Mouse (Mus musculus) midbrain, embryonic 11.5 days (tissue): ENCODE measurements around the gene B230217C12Rik. TPM values are rescaled to one million over a fixed set of nuclear protein-coding genes. Genes with fewer than 3 reads are reported as not detected.

Experiments
- ATAC-seq: fragments of 200-750 bp; cut with Nextera tagmentation; 2 replicates; pipeline ENCODE4 v1.8.0; 2017; ENCODE audit warnings: moderate TSS enrichment, moderate library complexity; ENCODE audit not compliant: low FRiP score
- DNase-seq: peaks from one replicate; pipeline ENCODE4 v3.0.0; 2015; ENCODE audit warnings: low spot score; ENCODE audit errors: missing footprints
- H3K27ac ChIP-seq: fragments of 300-500 bp; sonication (generic); 2 replicates; pipeline ENCODE4 v1.5.1; 2014; ENCODE audit warnings: low read depth, low read length
- H3K27me3 ChIP-seq: fragments of 300-500 bp; sonication (generic); 2 replicates; pipeline ENCODE4 v1.6.1; 2014; ENCODE audit warnings: mild to moderate bottlenecking, low read length, moderate library complexity, mixed read lengths; ENCODE audit not compliant: control insufficient read depth, insufficient read depth
- H3K36me3 ChIP-seq: fragments of 300-500 bp; sonication (generic); 2 replicates; pipeline ENCODE4 v1.6.1; 2014; ENCODE audit warnings: mild to moderate bottlenecking, low read length, moderate library complexity, mixed read lengths; ENCODE audit not compliant: control insufficient read depth, insufficient read depth
- H3K4me1 ChIP-seq: fragments of 300-500 bp; sonication (generic); 2 replicates; pipeline ENCODE4 v1.6.1; 2014; ENCODE audit warnings: low read length; ENCODE audit not compliant: control insufficient read depth, insufficient read depth
- H3K4me2 ChIP-seq: fragments of 300-500 bp; sonication (generic); 2 replicates; pipeline ENCODE4 v1.6.1; 2014; ENCODE audit warnings: mild to moderate bottlenecking, moderate library complexity
- H3K4me3 ChIP-seq: fragments of 300-500 bp; sonication (generic); 2 replicates; pipeline ENCODE4 v1.5.1; 2014; ENCODE audit warnings: low read depth, low read length
- H3K9ac ChIP-seq: fragments of 300-500 bp; sonication (generic); 2 replicates; pipeline ENCODE4 v1.6.1; 2014; ENCODE audit warnings: low read length
- H3K9me3 ChIP-seq: fragments of 300-500 bp; sonication (generic); 2 replicates; pipeline ENCODE4 v1.6.1; 2016; ENCODE audit warnings: low read length; ENCODE audit not compliant: control insufficient read depth
- WGBS: fragments of 180-500 bp; shearing (Covaris S2); extraction: QIAGEN DNeasy Blood & Tissue Kit; methylation state at CpG from one replicate; pipeline ENCODE4 v1.1.7; 2014; 5-methylcytosine and 5-hydroxymethylcytosine counted together
- polyA plus RNA-seq: library from polyadenylated mRNA; unstranded; fragments of >200 nt; fragmentation: Nextera tagmentation; extraction: Ambion mirVana; gene quantifications from 2 replicates; pipeline ENCODE4 v1.2.1, GENCODE M21; 2014

B230217C12Rik gene
- polyA plus RNA-seq, 1 experiment from 2014 or later: 17.3 TPM

- peak overlapping the region; percentile 45; the same call in 1 of the 2 replicates for H3K9ac ChIP-seq
- no peak overlapping the region for H3K4me3 ChIP-seq
- ATAC-seq (peak; percentile 45), DNase-seq (peak; percentile 91)
- H3K27me3 ChIP-seq: no peaks in the 10 kb centered on the region
- peaks cover 69% of the 10 kb centered on the region for H3K4me1 ChIP-seq
- H3K27ac ChIP-seq: peak overlapping the region; percentile 76
- H3K36me3 ChIP-seq: no peaks in the 10 kb centered on the region
- H3K4me2 ChIP-seq: peak overlapping the region; percentile 34; the same call in 1 of the 2 replicates
- no peaks in the 10 kb centered on the region for H3K9me3 ChIP-seq
- WGBS: 55% methylated on average over 7 of the region's 7 CpGs
Measured at GRCm38 (mm10) chr11:97813085-97813484, 27.5 kb upstream of the B230217C12Rik start.

GRCm38 (mm10) chr11:97813746-97814515 lies 26.6 kb upstream of the B230217C12Rik start:
- Histone ChIP-seq H3K9ac (no peak overlapping the region), H3K4me1 (peaks cover 71% of the 10 kb centered on the region), H3K9me3 (no peaks in the 10 kb centered on the region), H3K4me3 (no peak overlapping the region), H3K4me2 (no peak overlapping the region), H3K27me3 (no peaks in the 10 kb centered on the region), H3K36me3 (no peaks in the 10 kb centered on the region), H3K27ac (no peak overlapping the region)
- 78% methylated on average over 17 of the region's 17 CpGs for WGBS
- DNase-seq: no peak
- no peak for ATAC-seq

- Histone ChIP-seq H3K4me1 (peaks cover 70% of the 10 kb centered on the region), H3K4me3 (no peak overlapping the region), H3K36me3 (no peaks in the 10 kb centered on the region), H3K27ac (no peak overlapping the region), H3K27me3 (no peaks in the 10 kb centered on the region), H3K9ac (no peak overlapping the region), H3K9me3 (no peaks in the 10 kb centered on the region), H3K4me2 (no peak overlapping the region)
- WGBS: 67% methylated on average over 11 of the region's 11 CpGs
- ATAC-seq: no peak
- no peak for DNase-seq
Measured at GRCm38 (mm10) chr11:97815736-97816135, 24.8 kb upstream of the B230217C12Rik start.

GRCm38 (mm10) chr11:97816176-97816575 lies 24.4 kb upstream of the B230217C12Rik start:
- Histone ChIP-seq H3K27ac (0 out of 2 replicates have a peak overlapping the region, but pooled peaks have one; percentile 2), H3K36me3 (no peaks in the 10 kb centered on the region), H3K4me1 (peaks cover 67% of the 10 kb centered on the region), H3K27me3 (no peaks in the 10 kb centered on the region), H3K9ac (no peak overlapping the region), H3K4me3 (no peak overlapping the region), H3K9me3 (no peaks in the 10 kb centered on the region), H3K4me2 (no peak overlapping the region)
- no peak for ATAC-seq
- 48% methylated on average over 5 of the region's 5 CpGs for WGBS
- DNase-seq: peak; percentile 89

- Histone ChIP-seq H3K9me3 (no peaks in the 10 kb centered on the region), H3K36me3 (no peaks in the 10 kb centered on the region), H3K27me3 (no peaks in the 10 kb centered on the region), H3K4me2 (no peak overlapping the region), H3K27ac (no peak overlapping the region), H3K9ac (no peak overlapping the region), H3K4me3 (no peak overlapping the region), H3K4me1 (peaks cover 63% of the 10 kb centered on the region)
- WGBS: 59% methylated on average over 9 of the region's 9 CpGs
- DNase-seq (peak; percentile 79), ATAC-seq (no peak)
Measured at GRCm38 (mm10) chr11:97816916-97817315, 23.7 kb upstream of the B230217C12Rik start.

DNA sequence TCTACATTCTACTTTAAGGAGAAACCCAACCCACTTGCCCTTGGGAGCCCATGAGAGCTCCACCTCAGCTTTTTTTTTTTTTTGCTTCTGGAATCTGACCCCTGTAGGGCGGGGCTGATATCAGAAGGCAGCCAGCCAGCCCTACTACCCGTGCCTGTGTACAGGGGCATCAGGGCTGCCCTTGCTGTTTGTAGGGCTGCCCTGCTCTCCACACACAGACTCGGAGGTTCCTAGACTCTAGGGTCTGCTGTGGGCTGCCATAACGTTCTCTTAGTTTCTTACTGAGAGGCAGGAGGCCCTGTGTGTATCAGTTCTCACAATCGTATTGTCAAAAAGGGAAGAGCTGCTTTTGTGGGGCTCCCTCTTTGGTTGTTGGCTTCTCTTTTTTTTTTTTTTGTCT lies 23.2 kb upstream of the B230217C12Rik start:
- Histone ChIP-seq H3K9me3 (no peaks in the 10 kb centered on the region), H3K9ac (no peak overlapping the region), H3K27me3 (no peaks in the 10 kb centered on the region), H3K27ac (peak overlapping the region; percentile 80; the same call in 1 of the 2 replicates), H3K36me3 (no peaks in the 10 kb centered on the region), H3K4me3 (no peak overlapping the region), H3K4me1 (peaks cover 58% of the 10 kb centered on the region), H3K4me2 (no peak overlapping the region)
- 32% methylated on average over 5 of the region's 5 CpGs for WGBS
- no peak for ATAC-seq
- peak; percentile 81 for DNase-seq

- ATAC-seq (peak; percentile 56), DNase-seq (peak; percentile 92)
- H3K27ac ChIP-seq: peak overlapping the region; percentile 80
- H3K4me3 ChIP-seq: no peak overlapping the region
- no peak overlapping the region for H3K4me2 ChIP-seq
- peak overlapping the region; percentile 58; the same call in 1 of the 2 replicates for H3K9ac ChIP-seq
- H3K27me3 ChIP-seq: no peaks in the 10 kb centered on the region
- H3K36me3 ChIP-seq: no peaks in the 10 kb centered on the region
- H3K4me1 ChIP-seq: peaks cover 52% of the 10 kb centered on the region
- H3K9me3 ChIP-seq: no peaks in the 10 kb centered on the region
- WGBS: 9% methylated on average over 6 of the region's 6 CpGs
Measured at GRCm38 (mm10) chr11:97818003-97818402, 22.6 kb upstream of the B230217C12Rik start.

DNA sequence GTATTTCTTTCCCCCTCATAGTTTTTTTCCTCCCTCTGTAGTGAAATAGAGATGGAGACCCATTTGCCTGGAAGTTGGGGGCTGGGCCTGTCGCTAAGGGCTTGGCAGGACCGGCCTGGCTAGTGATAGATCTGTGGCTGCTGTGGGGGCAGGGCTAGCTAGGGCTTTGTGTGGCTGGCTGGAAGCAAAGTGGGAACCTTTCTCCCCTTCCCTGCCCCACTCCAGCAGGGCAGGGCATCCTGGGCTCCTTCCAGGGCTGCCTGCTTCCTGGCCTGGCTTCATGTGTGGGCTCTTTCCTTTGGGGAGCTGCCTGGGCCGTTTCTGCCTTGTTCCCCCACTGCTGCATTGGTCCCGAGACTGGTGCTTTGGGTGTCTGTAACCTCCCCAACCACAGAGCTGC lies 22.0 kb upstream of the B230217C12Rik start:
- Histone ChIP-seq H3K4me2 (peak overlapping the region; percentile 8; the same call in 1 of the 2 replicates), H3K9ac (peak overlapping the region; percentile 58), H3K27ac (peak overlapping the region; percentile 80), H3K27me3 (no peaks in the 10 kb centered on the region), H3K9me3 (no peaks in the 10 kb centered on the region), H3K36me3 (no peaks in the 10 kb centered on the region), H3K4me3 (no peak overlapping the region), H3K4me1 (peaks cover 46% of the 10 kb centered on the region)
- ATAC-seq (peak; percentile 82), DNase-seq (peak; percentile 93)
- WGBS: 6% methylated on average over 4 of the region's 4 CpGs

DNA sequence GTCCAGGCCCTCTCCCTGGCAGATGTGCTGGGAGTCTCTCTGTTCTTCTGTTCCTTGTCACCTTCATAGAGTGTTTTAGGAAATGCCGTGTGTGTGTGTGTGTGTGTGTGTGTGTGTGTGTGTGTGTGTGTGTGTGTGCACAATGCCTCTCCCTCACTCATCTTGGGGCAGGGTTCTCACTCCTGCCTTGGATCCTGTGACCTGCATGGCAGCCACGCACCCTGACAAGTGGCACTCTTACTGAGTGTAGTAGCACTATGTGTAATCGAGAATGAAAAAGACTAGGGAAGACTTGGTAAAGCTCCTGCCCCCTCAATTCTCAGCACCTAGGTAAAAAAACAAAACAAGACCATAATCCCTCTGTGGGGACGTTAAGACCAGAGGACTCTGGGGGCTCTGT lies 21.5 kb upstream of the B230217C12Rik start:
- WGBS: 42% methylated on average over 4 of the region's 4 CpGs
- Histone ChIP-seq H3K4me3 (no peak overlapping the region), H3K9ac (peak overlapping the region; percentile 58), H3K9me3 (no peaks in the 10 kb centered on the region), H3K27me3 (no peaks in the 10 kb centered on the region), H3K36me3 (no peaks in the 10 kb centered on the region), H3K4me2 (no peak overlapping the region), H3K27ac (peak overlapping the region; percentile 80; the same call in 1 of the 2 replicates), H3K4me1 (peaks cover 41% of the 10 kb centered on the region)
- ATAC-seq: no peak
- DNase-seq: peak; percentile 75
